Mouse (Mus musculus): ENCODE measurements around the gene Abca7.
A peak's percentile ranks its signal among the peaks of the same experiment; 100 is the strongest.
"Not testable (repeated sequence)": the region's sequence is repeated elsewhere in the genome, so short reads cannot be mapped to it uniquely, and the experiment has no call there.

The Abca7 gene

DNA sequence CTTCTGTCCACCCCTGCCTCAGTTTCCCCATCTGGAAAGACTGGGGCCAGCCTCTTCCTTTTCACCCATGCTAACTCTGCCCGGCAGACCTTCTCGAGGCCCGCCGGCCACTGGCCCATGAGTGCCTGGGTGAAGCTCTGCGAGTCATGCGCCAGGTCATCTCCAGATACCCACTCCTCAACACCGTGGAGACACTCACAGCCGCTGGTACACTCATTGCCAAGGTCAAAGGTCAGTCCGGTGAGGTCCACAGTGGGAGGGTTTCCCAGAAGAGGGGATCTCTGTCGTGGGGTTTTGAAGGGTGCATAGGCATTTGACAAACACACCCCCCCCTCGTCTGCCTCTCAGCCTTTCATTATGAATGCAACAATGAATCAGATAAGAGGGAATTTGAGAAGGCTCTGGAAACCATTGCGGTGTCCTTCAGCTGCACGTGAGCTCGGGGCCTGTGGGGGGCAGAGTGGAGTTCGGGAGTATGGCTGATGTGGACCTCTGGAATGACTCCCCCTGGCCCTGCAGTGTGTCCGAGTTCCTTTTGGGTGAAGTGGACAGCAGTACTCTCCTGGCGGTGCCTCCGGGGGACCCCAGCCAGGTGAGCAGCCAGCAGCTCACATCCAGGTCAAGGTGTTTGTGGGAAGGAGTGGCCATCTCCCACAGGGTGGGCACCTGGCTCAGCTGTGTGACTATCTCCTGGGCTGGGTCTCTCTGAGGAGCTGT is 24.5 kb downstream of the Abca7 start:
- no peak for DNase-seq (ENCODE audit: low spot score in 2 of 2)

- no peak for DNase-seq (ENCODE audit: low spot score in 2 of 2)
Measured at GRCm38 (mm10) chr10:80021320-80021641, 25.0 kb downstream of the Abca7 start.

- no peak for DNase-seq (ENCODE audit: low spot score in 2 of 2)
Measured at GRCm38 (mm10) chr10:80022164-80022563, 25.9 kb downstream of the Abca7 start.

- peak in 1 of 2 experiments; percentile 28 for DNase-seq (ENCODE audit: low spot score in 2 of 2)
Measured at GRCm38 (mm10) chr10:80022806-80023205, 26.5 kb downstream of the Abca7 start.

GRCm38 (mm10) chr10:80023758-80024157 is 27.5 kb downstream of the Abca7 start:
- DNase-seq (ENCODE audit: low spot score in 2 of 2), result peak in 1 of 2 experiments; percentile 34

- DNase-seq (ENCODE audit: low spot score in 2 of 2), result peak; percentile 89 to 90
Measured at GRCm38 (mm10) chr10:80024229-80025043, 28.1 kb downstream of the Abca7 start.

DNA sequence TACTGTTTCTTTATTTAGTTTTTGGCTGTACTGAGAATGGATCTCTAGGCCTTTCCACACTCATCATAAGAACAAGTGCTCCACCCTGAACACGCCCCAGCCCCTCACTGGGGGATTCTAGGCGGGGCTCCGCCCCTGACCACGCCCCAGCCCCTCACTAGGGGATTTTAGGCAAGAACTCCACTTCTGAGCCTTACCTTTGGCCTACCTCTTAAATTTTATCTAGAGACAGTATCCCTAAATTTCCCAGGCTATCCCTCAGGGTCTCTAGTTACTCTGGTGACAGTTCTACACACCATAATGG is 28.7 kb downstream of the Abca7 start:
- no peak for DNase-seq (ENCODE audit: low spot score in 2 of 2)

DNA sequence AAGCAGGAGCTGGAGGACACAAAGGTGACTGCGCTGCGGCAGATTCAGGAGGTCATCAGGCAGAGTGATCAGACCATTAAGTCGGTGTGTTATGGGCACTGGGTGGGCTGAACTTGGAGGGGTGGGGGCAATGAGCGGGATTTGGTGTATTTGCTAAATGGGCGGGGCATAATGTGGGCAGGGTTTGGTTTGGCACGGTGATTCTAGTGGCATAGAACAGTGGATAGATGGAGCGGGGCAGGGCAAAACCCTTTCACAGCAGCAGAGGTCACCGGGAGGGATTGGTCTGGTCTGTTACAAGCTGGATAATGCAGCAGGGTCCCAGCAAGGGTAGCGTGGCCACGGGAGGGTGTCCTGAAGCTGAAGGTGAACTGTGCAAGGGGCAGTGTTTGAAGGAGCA is 29.2 kb downstream of the Abca7 start:
- no peak for DNase-seq (ENCODE audit: low spot score in 2 of 2)

DNA sequence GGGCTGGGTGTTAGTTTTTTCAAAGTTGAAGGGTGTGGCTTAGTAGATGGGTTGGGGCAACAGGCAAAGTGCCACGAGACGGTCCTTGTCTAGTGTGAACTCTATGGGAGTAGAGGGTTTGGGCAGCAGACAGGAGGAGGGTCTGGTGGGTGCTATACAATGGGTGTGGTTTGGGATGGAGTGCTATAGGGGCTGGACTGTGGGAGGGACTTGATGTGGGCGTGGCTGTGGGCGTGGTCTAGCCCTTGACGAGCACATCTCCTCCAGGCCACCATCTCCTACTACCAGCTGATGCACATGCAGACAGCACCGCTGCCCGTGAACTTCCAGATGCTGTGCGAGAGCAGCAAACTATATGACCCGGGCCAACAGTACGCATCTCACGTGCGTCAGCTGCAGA is 29.6 kb downstream of the Abca7 start:
- DNase-seq (ENCODE audit: low spot score in 2 of 2), result peak; percentile 53 to 57

DNA sequence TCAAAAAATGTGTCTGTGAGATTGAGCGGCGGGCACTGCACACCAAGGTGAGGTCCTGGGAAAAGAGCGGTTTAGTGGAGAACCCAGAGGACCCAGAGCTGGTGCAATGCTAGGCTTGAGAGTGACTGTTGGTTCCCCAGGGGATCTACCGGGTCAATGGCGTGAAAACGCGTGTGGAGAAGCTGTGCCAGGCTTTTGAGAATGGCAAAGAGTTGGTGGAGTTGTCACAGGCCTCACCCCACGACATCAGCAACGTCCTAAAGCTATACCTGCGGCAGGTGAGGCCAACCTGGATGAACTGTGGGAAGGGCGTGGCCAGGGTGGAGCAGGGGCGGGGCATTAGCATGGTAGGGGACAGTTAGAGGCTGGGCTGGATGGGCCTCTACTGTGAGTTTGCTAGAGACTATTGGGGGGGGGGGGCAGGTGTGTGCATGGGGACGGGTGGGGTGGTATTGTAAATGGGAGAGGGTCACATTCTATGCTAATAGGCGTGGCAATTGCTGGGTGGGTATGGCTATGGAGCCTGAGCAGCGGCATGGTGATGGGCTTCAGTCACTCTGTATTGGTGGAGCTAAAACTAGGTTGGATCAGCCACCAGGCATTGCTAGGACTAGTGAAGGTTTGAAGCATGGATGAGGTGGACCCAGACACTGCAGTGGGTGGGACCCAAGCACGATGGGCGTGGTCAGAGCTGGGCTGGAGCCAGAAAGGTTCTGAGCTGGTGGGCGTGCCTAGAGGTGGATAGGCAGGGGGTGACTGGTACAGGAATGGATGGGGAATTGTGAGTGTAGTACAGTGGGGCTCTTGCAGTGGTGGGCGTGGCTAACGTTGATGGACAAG is 31.6 kb downstream of the Abca7 start:
- no peak for DNase-seq (ENCODE audit: low spot score in 2 of 2)

- DNase-seq (ENCODE audit: low spot score in 2 of 2), result no peak
Measured at GRCm38 (mm10) chr10:80028521-80028846, 32.2 kb downstream of the Abca7 start.

DNA sequence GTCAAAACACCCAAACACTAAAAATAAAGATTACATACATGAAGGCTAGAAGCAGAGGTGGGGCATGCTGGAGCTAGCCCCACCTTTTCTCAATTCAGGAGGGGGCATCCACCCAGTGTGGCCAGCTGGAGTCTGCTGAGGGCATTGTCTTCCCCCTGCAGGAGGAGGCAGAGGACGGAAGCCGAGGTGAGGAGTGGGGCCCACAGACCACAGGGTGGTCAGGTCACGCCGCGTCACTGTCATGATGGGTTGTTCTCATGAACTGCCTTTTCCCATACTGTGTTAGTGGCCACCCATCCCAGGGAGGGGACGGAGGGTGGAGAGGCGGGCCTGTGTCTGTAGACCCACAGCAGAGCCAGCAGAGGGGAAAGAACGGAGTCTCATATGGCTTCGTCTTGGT is 33.9 kb downstream of the Abca7 start:
- peak; percentile 80 to 90 for DNase-seq (ENCODE audit: low spot score in 2 of 2)

DNA sequence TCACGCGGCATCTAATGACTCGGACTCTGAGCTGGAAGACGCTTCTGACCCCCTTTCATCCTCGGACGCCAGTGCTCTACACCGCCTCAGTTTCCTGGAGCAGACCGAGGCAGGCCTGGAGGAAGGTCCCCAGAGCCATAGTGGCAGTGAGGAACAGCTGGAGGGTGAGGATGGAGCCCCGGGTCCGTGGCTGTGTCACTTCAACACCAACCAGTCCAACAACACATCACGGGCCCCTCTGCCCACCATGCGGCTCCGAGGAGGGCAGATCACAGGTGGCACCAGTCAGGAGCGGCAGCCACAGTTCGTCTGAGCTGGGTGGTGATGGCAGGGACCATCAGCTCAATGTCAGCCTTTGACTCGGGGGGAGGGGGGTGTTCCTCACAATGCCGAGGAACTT is 34.4 kb downstream of the Abca7 start:
- no peak for DNase-seq (ENCODE audit: low spot score in 2 of 2)

GRCm38 (mm10) chr10:80032799-80033480 is 36.6 kb downstream of the Abca7 start:
- peak; percentile 93 to 96 for DNase-seq (ENCODE audit: low spot score in 2 of 2)

DNA sequence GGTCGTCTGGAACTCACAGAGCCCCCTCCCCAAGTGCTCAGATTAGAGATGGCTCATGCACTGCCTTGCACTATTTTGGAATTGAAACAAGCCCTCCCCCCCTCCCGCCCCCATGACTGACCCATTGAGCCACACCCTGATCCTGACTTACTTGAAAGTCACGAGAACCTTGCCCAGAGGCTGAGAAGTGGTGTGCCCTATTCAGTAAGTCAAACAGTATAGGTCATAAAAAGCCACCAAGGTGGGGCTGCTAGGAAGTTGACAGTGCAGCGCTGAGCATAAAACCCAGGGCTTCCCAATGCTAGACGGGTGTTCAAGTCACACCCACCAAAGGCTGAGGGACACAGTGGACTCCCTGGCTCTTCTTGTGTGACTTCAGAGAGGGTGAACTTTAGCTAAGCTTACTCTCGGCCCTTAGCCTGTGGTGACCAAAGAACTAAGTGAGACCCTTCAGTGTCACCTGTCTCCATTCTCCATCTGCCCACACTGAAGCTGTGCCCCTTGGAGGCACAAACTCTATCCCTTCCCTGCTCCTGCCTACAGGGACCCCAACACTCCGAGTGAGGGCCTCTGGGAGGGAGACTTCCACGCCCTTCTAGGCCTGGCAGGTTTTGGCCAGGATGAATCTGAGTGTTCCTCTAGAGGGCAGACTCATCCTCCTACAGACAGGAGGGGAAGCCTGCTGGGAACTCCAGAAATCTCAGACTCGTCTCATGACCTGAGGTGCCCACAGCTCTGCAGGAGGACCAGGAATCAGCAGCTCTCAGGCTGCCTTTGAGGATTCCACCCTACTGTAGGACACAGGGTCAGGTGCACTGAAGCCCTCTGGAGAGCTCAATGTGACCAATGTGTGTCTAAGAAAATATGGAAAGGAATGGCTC is 37.5 kb downstream of the Abca7 start:
- peak; percentile 83 to 86 for DNase-seq (ENCODE audit: low spot score in 2 of 2)

- no peak for DNase-seq (ENCODE audit: low spot score in 2 of 2)
Measured at GRCm38 (mm10) chr10:80035148-80035547, 38.9 kb downstream of the Abca7 start.

- DNase-seq (ENCODE audit: low spot score in 2 of 2), result no peak
Measured at GRCm38 (mm10) chr10:80035686-80036085, 39.4 kb downstream of the Abca7 start.

DNA sequence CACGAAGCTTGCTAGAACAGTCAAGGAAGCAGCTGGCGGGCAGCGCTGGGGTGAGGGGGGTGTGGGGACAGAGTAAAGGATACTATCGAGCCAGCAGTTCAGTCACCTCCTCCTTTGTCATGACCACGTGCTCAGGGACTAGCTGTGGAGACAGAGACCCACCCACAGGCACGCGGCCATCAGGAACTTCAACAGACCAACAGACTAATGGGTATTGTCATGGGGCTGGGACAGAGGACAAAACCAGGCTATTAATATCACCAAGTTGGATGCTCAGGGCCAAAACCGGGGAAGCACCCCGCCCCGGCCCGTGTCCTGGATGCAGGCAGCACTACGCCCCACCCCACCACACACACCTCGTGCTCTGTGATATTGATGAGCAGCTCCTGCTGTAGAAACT is 40.5 kb downstream of the Abca7 start:
- DNase-seq (ENCODE audit: low spot score in 2 of 2), result no peak

DNA sequence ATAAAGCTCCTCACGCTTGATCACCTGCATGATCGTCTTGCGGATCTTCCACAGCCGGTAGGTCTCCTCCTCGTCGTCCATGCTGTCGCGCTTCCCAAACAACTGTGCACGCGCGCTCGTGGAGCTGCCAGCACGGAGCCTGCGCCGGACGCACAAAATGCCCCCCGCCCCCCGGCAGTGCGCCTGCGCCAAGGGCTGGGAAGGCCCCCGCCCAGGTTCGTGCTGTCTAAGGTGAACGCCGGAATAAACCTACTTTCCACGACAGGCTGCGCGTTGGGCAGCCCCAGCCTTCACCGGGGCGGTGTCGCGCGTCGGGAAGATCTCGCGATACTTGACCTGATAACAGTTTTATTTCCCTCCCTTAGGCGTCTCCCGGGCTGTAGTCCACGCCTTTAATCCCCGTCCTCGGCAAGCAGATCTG is 43.3 kb downstream of the Abca7 start, which contains the start of gene Polr2e:
Polr2e (minus strand) TSS at position 237 of the 421 bp plus-strand sequence.
- DNase-seq (ENCODE audit: low spot score in 2 of 2), result peak; percentile 98 to 99

- DNase-seq (ENCODE audit: low spot score in 2 of 2), result not testable (repeated sequence)
Measured at GRCm38 (mm10) chr10:80041409-80042060, 45.2 kb downstream of the Abca7 start.
